Mouse (Mus musculus) heart, adult 10 weeks (tissue): ENCODE measurements around the gene Rb1. TPM values are rescaled to one million over a fixed set of nuclear protein-coding genes. Genes with fewer than 3 reads are reported as not detected.

ENCODE experiments used
- polyA plus RNA-seq: library from polyadenylated mRNA; stranded (reverse); fragments of 350-450 nt; fragmentation: Illumina TruSeq; extraction: RNeasy Lipid Tissue Mini Kit (QIAGEN cat#74804); gene quantifications from one replicate; pipeline ENCODE4 v1.2.3, GENCODE M21; 2014; ENCODE audit warnings: low read depth, low replicate concordance

Gene Rb1
- polyA plus RNA-seq = 15.7 TPM

DNA sequence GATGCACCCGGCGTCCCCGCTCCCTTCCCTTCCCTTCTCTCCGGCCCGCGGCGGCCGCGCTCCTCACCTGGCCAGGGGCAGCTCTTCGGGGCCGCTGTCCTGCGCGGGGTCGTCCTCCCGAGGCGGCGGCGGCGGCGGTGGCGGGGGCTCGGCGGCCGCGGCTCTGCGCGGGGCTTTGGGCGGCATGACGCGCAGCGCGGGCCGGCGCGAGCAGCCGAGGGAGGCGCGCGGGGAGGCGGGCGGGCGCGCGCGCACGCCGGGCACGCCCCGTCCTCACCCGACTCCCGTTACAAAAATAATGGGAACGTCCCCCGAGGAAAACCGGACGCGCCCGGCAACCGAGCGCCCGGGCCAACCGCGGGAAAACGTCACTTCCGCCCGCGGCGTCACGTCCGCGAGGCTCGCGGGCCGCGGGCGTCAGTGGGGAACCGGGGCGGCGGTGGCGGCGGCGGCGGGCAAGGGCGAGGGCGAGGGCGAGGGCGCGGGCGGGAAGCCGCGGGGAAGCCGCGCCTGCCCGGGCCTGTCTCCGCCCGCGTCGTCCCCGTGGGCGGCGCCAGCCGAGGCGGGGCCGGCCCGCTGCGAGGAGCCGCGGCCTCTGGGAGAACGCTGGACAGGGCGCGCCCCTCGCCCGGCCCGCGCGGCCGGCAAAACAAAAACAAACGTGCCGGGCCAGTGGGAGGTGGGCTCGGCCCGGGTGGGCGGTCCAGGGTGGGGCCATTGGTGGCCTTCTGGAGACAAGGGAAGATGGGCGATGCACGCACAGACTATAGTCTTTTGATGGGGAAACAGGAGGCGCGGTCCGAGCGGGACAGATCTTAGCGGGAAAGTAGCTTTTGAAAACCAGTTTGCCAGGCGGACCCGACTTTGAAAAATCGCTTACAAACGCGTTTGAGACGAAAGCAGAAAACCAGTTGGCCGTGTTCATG is at the start of gene Rb1:
Gene Rb1, minus strand, starts transcription at position 367 of the 926 bp plus-strand sequence.

DNA sequence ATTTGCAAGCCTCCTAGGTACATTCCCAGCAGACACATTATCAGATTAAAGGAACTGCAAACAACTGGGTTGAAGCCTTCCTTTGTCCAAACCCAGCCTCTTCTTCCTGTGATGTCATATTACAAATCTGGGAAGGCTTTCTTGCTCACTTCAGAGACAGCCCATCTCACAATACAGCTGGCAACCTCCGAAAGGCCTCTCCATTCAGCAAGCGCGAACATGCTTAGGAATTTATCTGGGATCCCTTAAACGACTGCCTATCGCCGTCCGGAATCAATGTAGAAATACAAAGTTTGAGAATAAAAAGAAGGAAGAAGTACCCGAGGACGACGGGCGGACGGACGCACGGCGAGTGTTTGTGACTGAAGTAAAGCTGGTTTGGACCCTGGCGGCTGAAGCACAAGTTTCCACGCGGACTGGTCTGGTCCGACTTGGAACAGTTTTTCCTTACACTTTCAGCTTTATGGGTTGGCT is 87.7 kb downstream of the Rb1 start, which contains the start of gene Lpar6:
Gene Lpar6, plus strand, starts transcription at position 48 of the 474 bp plus-strand sequence.

Other genes starting within 250 kb of the Rb1 start
- 25.0 TPM for gene Rcbtb2, start 202.8 kb downstream of the Rb1 start, polyA plus RNA-seq
- 4.5 TPM for gene Lpar6, start 87.9 kb downstream of the Rb1 start, polyA plus RNA-seq
- gene Itm2b, start 59.5 kb upstream of the Rb1 start, polyA plus RNA-seq = 957 TPM
- gene Med4, start 184.2 kb upstream of the Rb1 start, polyA plus RNA-seq = 41.1 TPM
- 791 TPM for gene Sucla2, start 199.5 kb upstream of the Rb1 start, polyA plus RNA-seq
- gene Nudt15, start 222.4 kb upstream of the Rb1 start, polyA plus RNA-seq = 6.5 TPM